Mouse (Mus musculus): Measurements from ENCODE around the gene Cdk9. TPM values are rescaled to one million over a fixed set of nuclear protein-coding genes. Genes with fewer than 3 reads are reported as not detected.
A peak's percentile ranks its signal among the peaks of the same experiment; 100 is the strongest.

Cdk9 gene
- total RNA-seq, 2 experiments from 2014 or later, result 129 to 134 TPM

GRCm38 (mm10) chr2:32667775-32668174, 45.1 kb downstream of the Cdk9 start:
- intact Hi-C loops (cut with DNase I), result no loop called here
- no peak overlapping the region for H3K27ac ChIP-seq
- no peak overlapping the region for H3K4me3 ChIP-seq
- DNase-seq (ENCODE audit: extremely low spot score in 1 of 2, low spot score in 2 of 2), result no peak
- no peak for TF ChIP-seq CTCF (IDR thresholded peaks at IDR 0.05)

GRCm38 (mm10) chr2:32665853-32666252, 47.0 kb downstream of the Cdk9 start:
- H3K4me3 ChIP-seq, result no peak overlapping the region
- H3K27ac ChIP-seq, result no peak overlapping the region
- no peak for DNase-seq (ENCODE audit: extremely low spot score in 1 of 2, low spot score in 2 of 2)
- TF ChIP-seq CTCF (IDR thresholded peaks at IDR 0.05), result no peak
- intact Hi-C loops (cut with DNase I), result no loop called here

GRCm38 (mm10) chr2:32665345-32665744, 47.5 kb downstream of the Cdk9 start:
- H3K4me3 ChIP-seq, result no peak overlapping the region
- no peak for TF ChIP-seq CTCF (IDR thresholded peaks at IDR 0.05)
- H3K27ac ChIP-seq, result no peak overlapping the region
- intact Hi-C loops (cut with DNase I), result no loop called here
- DNase-seq (ENCODE audit: extremely low spot score in 1 of 2, low spot score in 2 of 2), result no peak

DNA sequence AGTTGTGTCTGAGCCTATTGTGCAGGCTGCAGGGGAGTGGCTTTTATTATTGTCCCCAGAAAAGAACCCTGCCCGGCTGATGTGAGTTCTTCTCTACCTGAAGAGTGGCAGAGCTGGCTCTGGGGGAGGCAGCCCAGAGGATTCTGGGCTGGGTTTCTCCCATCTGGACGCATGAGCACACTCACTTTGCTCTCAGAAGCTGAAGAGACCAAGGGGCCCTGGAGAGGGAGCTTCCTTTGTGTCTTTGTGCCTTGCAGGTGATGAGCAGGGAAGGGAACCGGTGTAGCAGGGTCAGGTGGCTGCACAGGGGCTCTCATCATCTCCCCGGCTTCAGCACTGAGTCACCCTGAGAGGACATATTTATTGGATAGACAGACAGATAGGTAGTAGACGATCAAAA, 50.6 kb downstream of the Cdk9 start:
- TF ChIP-seq CTCF (IDR thresholded peaks at IDR 0.05), result no peak
- H3K4me3 ChIP-seq, result no peak overlapping the region
- intact Hi-C loops (cut with DNase I), result no loop called here
- H3K27ac ChIP-seq, result no peak overlapping the region
- no peak for DNase-seq (ENCODE audit: extremely low spot score in 1 of 2, low spot score in 2 of 2)

GRCm38 (mm10) chr2:32661509-32662107, 51.3 kb downstream of the Cdk9 start:
- Histone ChIP-seq H3K27ac (no peak overlapping the region), H3K4me3 (no peak overlapping the region)
- intact Hi-C loops (cut with DNase I), result no loop called here
- TF ChIP-seq CTCF (IDR thresholded peaks at IDR 0.05), result no peak
- no peak for DNase-seq (ENCODE audit: extremely low spot score in 1 of 2, low spot score in 2 of 2)

- no peak for DNase-seq (ENCODE audit: extremely low spot score in 1 of 2, low spot score in 2 of 2)
- Histone ChIP-seq H3K4me3 (no peak overlapping the region), H3K27ac (no peak overlapping the region)
- TF ChIP-seq CTCF (IDR thresholded peaks at IDR 0.05), result no peak
- intact Hi-C loops (cut with DNase I), result loop anchor here (10.0 kb wide), 1 partner anchor 154 kb away; no protein-coding TSS in a partner anchor
Measured at GRCm38 (mm10) chr2:32658873-32659272, 54.0 kb downstream of the Cdk9 start.

DNA sequence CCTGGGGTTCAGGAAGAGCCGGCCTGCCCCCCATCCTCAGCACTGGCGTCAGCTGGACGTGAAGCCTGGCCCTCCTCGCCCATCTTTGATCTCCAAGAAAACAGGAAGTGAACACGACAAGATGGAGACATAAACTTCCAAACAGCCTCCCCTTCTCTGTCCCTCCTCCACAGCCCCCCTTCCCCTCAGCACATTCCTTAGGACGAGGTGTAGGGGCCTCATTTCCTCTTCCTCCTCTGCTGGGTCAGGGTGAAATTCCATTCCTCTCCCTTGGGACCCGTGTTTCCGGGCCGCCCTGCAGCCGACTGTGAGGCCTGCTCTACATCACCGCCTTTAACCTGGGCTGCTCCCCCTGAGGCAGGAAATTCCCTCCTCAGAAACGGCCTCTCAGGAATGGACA, 57.0 kb downstream of the Cdk9 start:
- Histone ChIP-seq H3K27ac (peak overlapping the region; percentile 71; the same call in 1 of the 2 replicates), H3K4me3 (no peak overlapping the region)
- TF ChIP-seq CTCF (IDR thresholded peaks at IDR 0.05), result no peak
- no peak for DNase-seq (ENCODE audit: extremely low spot score in 1 of 2, low spot score in 2 of 2)
- intact Hi-C loops (cut with DNase I), result loop anchor here (10.0 kb wide), 1 partner anchor 151 kb away; no protein-coding TSS in a partner anchor

Small RNAs within 50 kb of the gene (microRNA-seq; reads per million reads assigned to microRNA genes)
- gene Gm47291 (0 reads per million in 2 experiments), gene Mir2861 (0 reads per million in 2 experiments), gene Mir3960 (0 reads per million in 2 experiments), gene Mir8093 (0 to 0.24 reads per million in 2 experiments)

Other genes starting within 250 kb of the Cdk9 start
- 10 to 100 TPM; 61.1 to 64.8 TPM for gene Fam102a, start 177.7 kb downstream of the Cdk9 start, total RNA-seq (2021)
- 10 to 100 TPM; 79.4 to 82.6 TPM for gene Dpm2, start 142.2 kb downstream of the Cdk9 start, total RNA-seq (2021)
- 10 to 100 TPM; 10.1 to 14.1 TPM for gene Pip5kl1, start 138.3 kb downstream of the Cdk9 start, total RNA-seq (2021)
- 1 to 10 TPM in 1 of 2 experiments, under 1 TPM in 1; 0.75 to 1.1 TPM for gene 9430097D07Rik, start 137.4 kb downstream of the Cdk9 start, total RNA-seq (2021)
- gene St6galnac4, start 126.0 kb downstream of the Cdk9 start, total RNA-seq (2021), result 10 to 100 TPM; 37.2 to 38.0 TPM
- 100 to 1,000 TPM; 122 to 133 TPM for gene St6galnac6, start 113.4 kb downstream of the Cdk9 start, total RNA-seq (2021)
- gene Ak1, start 91.3 kb downstream of the Cdk9 start, total RNA-seq (2021), result 100 to 1,000 TPM; 140 to 153 TPM
- gene Eng, start 66.5 kb downstream of the Cdk9 start, total RNA-seq (2021), result 10 to 100 TPM; 22.2 to 23.0 TPM
- 10 to 100 TPM in 1 of 2 experiments, 1 to 10 TPM in 1; 9.4 to 10.5 TPM for gene Fpgs, start 8.9 kb downstream of the Cdk9 start, total RNA-seq (2021)
- 10 to 100 TPM; 31.1 to 42.5 TPM for gene Sh2d3c, start 8.0 kb upstream of the Cdk9 start, total RNA-seq (2021)
- 1 to 10 TPM; 1.6 to 2.2 TPM for gene 6330409D20Rik, start 27.9 kb upstream of the Cdk9 start, total RNA-seq (2021)
- gene Tor2a, start 44.2 kb upstream of the Cdk9 start, total RNA-seq (2021), result 10 to 100 TPM; 30.4 to 30.7 TPM
- gene Ttc16, start 62.6 kb upstream of the Cdk9 start, total RNA-seq (2021), result under 1 TPM; 0.40 to 0.52 TPM
- 1 to 10 TPM; 7.9 to 9.3 TPM for gene Ptrh1, start 62.7 kb upstream of the Cdk9 start, total RNA-seq (2021)
- under 1 TPM; 0.20 to 0.61 TPM for gene Cfap157, start 71.4 kb upstream of the Cdk9 start, total RNA-seq (2021)
- gene Stxbp1, start 134.2 kb upstream of the Cdk9 start, total RNA-seq (2021), result 100 to 1,000 TPM; 947 to 984 TPM
- 10 to 100 TPM; 24.4 to 31.4 TPM for gene Fam129b, start 163.0 kb upstream of the Cdk9 start, total RNA-seq (2021)
- 100 to 1,000 TPM; 110 to 129 TPM for gene Rpl12, start 248.5 kb upstream of the Cdk9 start, total RNA-seq (2021)
- gene Lrsam1, start 248.5 kb upstream of the Cdk9 start, total RNA-seq (2021), result 10 to 100 TPM; 37.6 to 38.2 TPM